Mouse (Mus musculus) sigmoid colon, adult 10 weeks (tissue): ENCODE data around the gene Krt33a. TPM values are rescaled to one million over a fixed set of nuclear protein-coding genes. Genes with fewer than 3 reads are reported as not detected.

Experiments
- polyA plus RNA-seq: library from polyadenylated mRNA; stranded (reverse); fragments of 350-450 nt; fragmentation: Illumina TruSeq; extraction: RNeasy Lipid Tissue Mini Kit (QIAGEN cat#74804); gene quantifications from one replicate; pipeline ENCODE4 v1.2.3, GENCODE M21; 2014; ENCODE audit warnings: low read depth, low replicate concordance

The Krt33a gene
- not detected for polyA plus RNA-seq

DNA sequence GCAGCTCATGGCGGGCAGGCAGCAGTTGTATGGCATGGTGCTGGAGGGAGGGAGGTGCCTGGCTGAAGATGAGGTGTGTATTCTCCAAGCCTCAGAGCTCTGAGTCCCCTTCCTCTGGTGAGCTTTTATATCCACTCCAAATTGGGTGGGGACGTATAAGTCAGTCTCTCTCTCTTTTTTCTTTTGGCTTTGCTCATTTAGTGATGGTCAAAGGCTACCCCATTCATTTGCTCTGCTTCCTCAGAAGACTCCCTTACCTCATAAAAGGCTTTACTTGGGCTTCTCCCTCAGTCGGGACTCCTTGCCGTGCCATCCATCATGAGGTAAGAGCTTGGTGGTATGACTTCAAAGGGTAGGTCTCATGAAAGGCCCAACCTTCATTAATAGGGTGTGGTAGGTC lies at the start of gene Krt33a:
Krt33a (minus strand) TSS at position 101 of the 400 bp plus-strand sequence.

DNA sequence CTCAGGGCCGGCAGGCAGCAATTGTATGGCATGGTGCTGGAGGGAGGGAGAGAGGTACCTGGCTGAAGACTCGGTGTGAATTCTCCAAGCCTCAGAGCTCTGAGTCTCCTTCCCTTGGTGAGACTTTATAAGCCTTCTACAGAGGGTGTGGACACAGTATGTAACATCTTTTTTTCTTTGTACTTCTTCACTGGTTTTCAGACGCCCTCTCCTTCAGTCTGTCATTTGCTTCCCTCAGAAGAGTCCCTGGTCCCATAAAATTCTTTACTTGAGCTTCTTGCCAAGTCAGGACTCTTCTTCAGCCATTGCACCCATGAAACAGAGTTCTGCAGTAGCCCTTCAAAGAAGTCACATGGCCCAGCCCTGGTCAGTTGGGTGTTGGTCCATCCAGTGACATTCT lies 34.4 kb upstream of the Krt33a start, which contains the start of gene Krt31:
Krt31 (minus strand) TSS at position 101 of the 400 bp plus-strand sequence.

DNA sequence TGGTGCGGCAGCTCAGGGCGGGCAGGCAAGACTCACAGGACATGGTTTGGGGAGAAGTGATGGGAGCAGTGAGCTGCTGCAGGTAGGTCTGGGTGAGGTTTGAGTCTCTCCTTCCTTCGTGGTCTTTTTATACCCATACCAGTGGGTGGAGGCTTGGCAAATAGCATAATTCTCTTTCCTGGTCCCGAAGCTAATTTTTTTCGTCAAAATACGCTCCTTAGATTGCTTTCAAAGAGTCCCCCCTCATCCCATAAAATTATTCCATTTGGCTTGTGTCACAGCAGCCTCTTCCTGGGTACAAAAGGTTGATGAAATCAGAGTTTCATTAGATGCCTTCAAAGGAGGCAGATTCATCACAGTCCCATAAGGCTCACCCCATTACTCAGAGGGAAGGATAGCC lies 25.4 kb upstream of the Krt33a start, which contains the start of gene Krt34:
Krt34 (minus strand) TSS at position 101 of the 400 bp plus-strand sequence.

DNA sequence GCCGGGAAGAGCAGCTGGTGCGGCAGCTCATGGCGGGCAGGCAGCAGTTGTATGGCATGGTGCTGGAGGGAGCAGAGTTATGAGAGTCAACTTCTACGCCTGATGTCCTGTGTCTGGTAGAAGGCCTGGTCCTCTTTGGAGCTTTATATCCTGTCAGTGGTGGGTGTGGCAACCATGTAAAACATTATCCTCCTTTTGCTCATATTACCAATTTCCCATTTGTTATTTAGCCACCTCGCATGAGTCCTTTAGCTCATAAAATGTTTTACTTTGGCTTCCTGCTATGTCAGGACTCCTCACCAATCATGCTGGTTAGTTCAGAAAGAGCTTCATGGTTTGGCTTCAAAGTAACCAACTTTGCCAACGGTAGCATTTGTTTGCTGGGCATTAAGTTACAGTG lies 13.8 kb upstream of the Krt33a start, which contains the start of gene Krt33b:
Krt33b (minus strand) TSS at position 101 of the 400 bp plus-strand sequence.

DNA sequence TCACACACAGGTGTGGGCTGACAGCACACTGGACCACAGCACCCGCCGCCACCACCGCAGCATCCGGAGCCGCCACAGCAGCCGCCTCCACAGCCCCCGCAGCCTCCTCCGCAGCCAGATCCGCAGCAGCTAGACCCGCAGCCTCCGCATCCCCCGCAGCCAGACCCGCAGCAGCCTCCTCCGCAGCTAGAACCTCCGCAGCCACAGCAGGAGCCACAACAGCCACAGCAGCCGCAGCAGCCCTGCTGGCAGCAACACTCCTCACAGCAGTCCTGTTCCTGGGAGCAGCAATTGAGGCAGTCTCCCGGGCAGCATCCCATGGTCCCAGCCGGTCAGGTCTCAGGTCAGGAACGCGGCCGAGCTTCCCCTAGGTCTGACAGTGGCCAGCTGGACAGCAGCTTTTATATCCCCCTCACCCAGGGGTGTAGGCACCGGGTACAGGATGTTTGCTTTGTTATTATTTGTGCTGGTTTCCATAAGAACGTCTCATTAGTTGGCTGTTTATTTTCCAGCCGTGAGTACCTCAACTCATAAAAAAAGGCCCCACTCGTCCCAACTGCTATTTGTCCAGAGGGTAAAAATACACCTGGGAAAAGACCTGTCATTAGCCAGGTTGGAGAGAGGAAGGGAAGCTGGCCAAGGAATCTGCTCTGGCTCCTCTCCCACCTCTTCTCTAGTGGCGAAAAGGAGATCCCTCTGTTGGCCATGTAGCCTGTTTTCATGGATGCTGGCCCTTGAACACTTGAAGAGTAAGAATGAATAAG lies 22.2 kb downstream of the Krt33a start, which contains the start of gene Krtap17-1:
Krtap17-1 (minus strand) TSS at position 375 of the 764 bp plus-strand sequence.

DNA sequence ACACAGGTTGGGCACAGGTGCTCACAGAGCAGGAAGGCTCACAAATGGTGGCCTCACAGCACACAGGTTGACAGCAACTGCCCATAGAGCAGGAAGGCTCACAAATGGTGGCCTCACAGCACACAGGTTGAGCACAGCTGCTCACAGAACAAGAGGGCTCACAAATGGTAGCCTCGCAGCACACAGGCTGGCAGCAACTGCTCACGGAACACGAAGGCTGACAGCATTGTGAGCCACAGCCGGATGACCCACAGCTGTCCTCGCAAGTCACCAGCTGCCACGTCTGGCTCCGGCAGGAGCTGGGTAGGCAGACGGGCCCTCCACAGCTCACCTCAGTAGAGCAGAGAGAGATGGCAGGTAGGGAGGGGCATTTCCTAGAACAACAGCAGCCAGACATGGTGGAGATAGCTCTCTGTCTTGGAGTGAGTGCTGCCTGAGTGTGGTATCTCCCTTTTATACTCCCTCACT lies 29.8 kb downstream of the Krt33a start, which contains the start of gene Krtap16-1:
Krtap16-1 (minus strand) TSS at position 418 of the 468 bp plus-strand sequence.

DNA sequence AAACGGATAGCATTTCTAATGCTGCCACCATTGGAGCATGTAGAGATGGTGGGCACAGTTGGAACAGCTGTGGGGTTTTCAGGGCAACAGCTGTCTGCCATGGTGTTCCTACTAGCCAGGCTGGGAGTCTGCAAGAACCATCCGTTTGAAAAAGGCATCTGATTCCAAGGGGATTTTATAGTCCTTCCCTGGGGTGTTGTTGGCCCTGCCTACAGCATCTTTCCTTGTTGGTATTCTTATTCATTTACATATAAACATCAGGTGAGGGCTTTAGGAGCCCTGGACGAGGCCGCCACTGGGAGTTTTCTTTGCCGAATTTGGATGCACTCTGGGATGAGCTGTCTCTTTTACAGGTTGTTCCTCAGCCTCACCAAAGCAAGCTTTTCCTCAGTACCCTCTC lies 37.1 kb downstream of the Krt33a start, which contains the start of gene Krtap29-1:
Krtap29-1 (minus strand) TSS at position 101 of the 400 bp plus-strand sequence.

Other genes starting within 250 kb of the Krt33a start
- gene Gm11595, start 243.3 kb downstream of the Krt33a start, polyA plus RNA-seq, result not detected
- gene Krtap4-8, start 235.5 kb downstream of the Krt33a start, polyA plus RNA-seq, result not detected
- not detected for gene Krtap4-9, start 231.0 kb downstream of the Krt33a start, polyA plus RNA-seq
- gene Gm11596, start 222.7 kb downstream of the Krt33a start, polyA plus RNA-seq, result not detected
- not detected for gene Gm11569, start 217.3 kb downstream of the Krt33a start, polyA plus RNA-seq
- gene Gm11554, start 211.8 kb downstream of the Krt33a start, polyA plus RNA-seq, result not detected
- not detected for gene Krtap4-13, start 206.3 kb downstream of the Krt33a start, polyA plus RNA-seq
- not detected for gene Gm11564, start 200.5 kb downstream of the Krt33a start, polyA plus RNA-seq
- gene 2300003K06Rik, start 178.1 kb downstream of the Krt33a start, polyA plus RNA-seq, result not detected
- gene Krtap4-16, start 164.6 kb downstream of the Krt33a start, polyA plus RNA-seq, result not detected
- gene Gm11568, start 158.3 kb downstream of the Krt33a start, polyA plus RNA-seq, result not detected
- gene Gm11559, start 151.7 kb downstream of the Krt33a start, polyA plus RNA-seq, result not detected
- not detected for gene Krtap9-1, start 142.8 kb downstream of the Krt33a start, polyA plus RNA-seq
- not detected for gene Gm11567, start 137.0 kb downstream of the Krt33a start, polyA plus RNA-seq
- gene Krtap31-1, start 108.3 kb downstream of the Krt33a start, polyA plus RNA-seq, result not detected
- not detected for gene Gm11565, start 101.5 kb downstream of the Krt33a start, polyA plus RNA-seq
- gene Krtap31-2, start 79.9 kb downstream of the Krt33a start, polyA plus RNA-seq, result not detected
- not detected for gene Krtap9-5, start 67.7 kb downstream of the Krt33a start, polyA plus RNA-seq
- gene Krtap29-1, start 37.2 kb downstream of the Krt33a start, polyA plus RNA-seq, result not detected
- not detected for gene Krtap16-1, start 29.6 kb downstream of the Krt33a start, polyA plus RNA-seq
- gene Krtap17-1, start 22.2 kb downstream of the Krt33a start, polyA plus RNA-seq, result not detected
- not detected for gene Krt33b, start 13.7 kb upstream of the Krt33a start, polyA plus RNA-seq
- gene Krt34, start 25.3 kb upstream of the Krt33a start, polyA plus RNA-seq, result not detected
- gene Krt31, start 34.3 kb upstream of the Krt33a start, polyA plus RNA-seq, result not detected
- not detected for gene Krt32, start 72.0 kb upstream of the Krt33a start, polyA plus RNA-seq
- gene Krt35, start 80.0 kb upstream of the Krt33a start, polyA plus RNA-seq, result not detected
- gene Krt36, start 89.4 kb upstream of the Krt33a start, polyA plus RNA-seq, result not detected
- gene Krt13, start 105.4 kb upstream of the Krt33a start, polyA plus RNA-seq, result not detected
- not detected for gene Krt15, start 119.7 kb upstream of the Krt33a start, polyA plus RNA-seq
- 104 TPM for gene Krt19, start 132.5 kb upstream of the Krt33a start, polyA plus RNA-seq
- not detected for gene Krt9, start 177.0 kb upstream of the Krt33a start, polyA plus RNA-seq
- gene Krt14, start 191.3 kb upstream of the Krt33a start, polyA plus RNA-seq, result not detected
- gene Krt16, start 232.7 kb upstream of the Krt33a start, polyA plus RNA-seq, result not detected
- not detected for gene Krt17, start 244.8 kb upstream of the Krt33a start, polyA plus RNA-seq